16 mouse cellular contexts compared by ENCODE assay signal in genomic region chr12:25197757-25198156, GRCm38 (mm10).
DNase-seq lines count a peak whose midpoint lies in the region; ATAC-seq and TF ChIP-seq lines count a peak whose summit lies in the region.
"Had no signal": no experiment of that assay in that cellular context is flagged by ENCODE, and none has a peak within 500 bp of the region (broad histone marks: within the 10 kb centered on the region; RNA-seq: fewer than 3 reads in every experiment).

No protein-coding gene starts in this region.

- no peak for TF ChIP-seq POLR2A in lung, adult 2 months (IDR thresholded peaks at IDR 0.05; ENCODE audit: borderline replicate concordance, extremely low read depth, low read depth, low read length)

- DNase-seq in embryo, embryonic 10 days (ENCODE audit: low spot score), result peak; percentile 34
- DNase-seq in embryo, embryonic 9.5 days (ENCODE audit: extremely low spot score), result no peak
- peak; percentile 66 for DNase-seq in lung, embryonic 14.5 days
- DNase-seq in lung, adult 2 months, result no peak
- DNase-seq in layer of hippocampus, adult 9-11 months, result no peak
- DNase-seq in ovary, postnatal 14 days (ENCODE audit: low spot score), result no peak
- DNase-seq: cerebellum, adult 18-20 months; forebrain, postnatal 0 days; gastrocnemius, postnatal 36 days; right cerebral cortex, postnatal 25 days had no signal

- no peak overlapping the region for H3K4me2 ChIP-seq in lung, embryonic 14.5 days
- H3K4me2 ChIP-seq: embryonic facial prominence, embryonic 13.5 days had no signal

- WGBS in lung, embryonic 14.5 days, result 10% methylated on average over 4 of the region's 4 CpGs
- WGBS in lung, adult 2 months, result 33% methylated on average over 3 of the region's 4 CpGs

- peak; percentile 73; the same call in 1 of the 2 replicates for ATAC-seq in lung, embryonic 14.5 days (ENCODE audit: insufficient read depth)
- peak; percentile 71 for ATAC-seq in granulocyte monocyte progenitor cell, adult 5-6 weeks (replicated peaks; ENCODE audit: poor library complexity, severe bottlenecking)
- peak; percentile 58 for ATAC-seq in megakaryocyte progenitor cell, adult 5-6 weeks (replicated peaks; ENCODE audit: poor library complexity)
- ATAC-seq: forebrain, postnatal 0 days; inflammation-experienced regulatory T-cells, adult 6 months; midbrain, embryonic 16.5 days had no signal

- H3K4me1 ChIP-seq in lung, embryonic 14.5 days (ENCODE audit: insufficient read depth), result peaks cover 4% of the 10 kb centered on the region; the same call in 1 of the 2 replicates
- H3K4me1 ChIP-seq in lung, adult 2 months (ENCODE audit: control insufficient read depth, insufficient read depth, low read length), result no peaks in the 10 kb centered on the region

- no peak overlapping the region for H3K27ac ChIP-seq in lung, embryonic 14.5 days (ENCODE audit: low read depth)
- H3K27ac ChIP-seq: embryonic facial prominence, embryonic 13.5 days; liver, embryonic 14.5 days had no signal

- no peak overlapping the region for H3K4me3 ChIP-seq in lung, embryonic 14.5 days (ENCODE audit: low read depth, low read length)
- no peak overlapping the region for H3K4me3 ChIP-seq in lung, adult 2 months (replicated peaks; ENCODE audit: extremely low read depth, low read depth, low read length)
- H3K4me3 ChIP-seq: embryonic facial prominence, embryonic 13.5 days had no signal

- peaks cover 6% of the 10 kb centered on the region; the same call in 1 of the 2 replicates for H3K9me3 ChIP-seq in lung, embryonic 14.5 days (ENCODE audit: low read depth, low read length)

- no peaks in the 10 kb centered on the region for H3K36me3 ChIP-seq in lung, embryonic 14.5 days (ENCODE audit: insufficient read depth)
- H3K36me3 ChIP-seq: embryonic facial prominence, embryonic 13.5 days had no signal

- H3K9ac ChIP-seq in lung, embryonic 14.5 days, result no peak overlapping the region
- H3K9ac ChIP-seq: embryonic facial prominence, embryonic 13.5 days; forebrain, postnatal 0 days; liver, embryonic 14.5 days had no signal

- no peak for TF ChIP-seq CTCF in lung, embryonic 14.5 days (IDR thresholded peaks at IDR 0.05; ENCODE audit: low read depth)
- no peak for TF ChIP-seq CTCF in lung, adult 2 months (IDR thresholded peaks at IDR 0.05; ENCODE audit: insufficient read depth, low read length)

- no peaks in the 10 kb centered on the region for H3K27me3 ChIP-seq in lung, embryonic 14.5 days (ENCODE audit: insufficient read depth, low read length)
- H3K27me3 ChIP-seq: embryonic facial prominence, embryonic 13.5 days had no signal

Comparison
In these comparisons a context has a peak if more than half of its experiments do, and no peak if none do; other contexts are left out.
1. DNase-seq: peak in embryo, embryonic 10 days (single experiment) and lung, embryonic 14.5 days (single experiment); none in embryo, embryonic 9.5 days (single experiment), lung, adult 2 months (single experiment), layer of hippocampus, adult 9-11 months (single experiment) and ovary, postnatal 14 days (single experiment).
2. Peak in every context shown above with its lines, with median percentiles within 50 percentile points of each other: ATAC-seq.